Mouse (Mus musculus) megakaryocyte, embryonic 14.5 days (primary cell): ENCODE measurements around the gene Jam2.

Experiments used
- FLI1 ChIP-seq: IDR thresholded peaks from 2 replicates; pipeline ENCODE4 v1.6.1; 2012; ENCODE audit warnings: low read length, inconsistent platforms, mixed read lengths
- GATA1 ChIP-seq: IDR thresholded peaks from 3 replicates; pipeline ENCODE4 v1.6.1; 2012; ENCODE audit warnings: mixed read lengths, low read length, inconsistent platforms, borderline replicate concordance

DNA sequence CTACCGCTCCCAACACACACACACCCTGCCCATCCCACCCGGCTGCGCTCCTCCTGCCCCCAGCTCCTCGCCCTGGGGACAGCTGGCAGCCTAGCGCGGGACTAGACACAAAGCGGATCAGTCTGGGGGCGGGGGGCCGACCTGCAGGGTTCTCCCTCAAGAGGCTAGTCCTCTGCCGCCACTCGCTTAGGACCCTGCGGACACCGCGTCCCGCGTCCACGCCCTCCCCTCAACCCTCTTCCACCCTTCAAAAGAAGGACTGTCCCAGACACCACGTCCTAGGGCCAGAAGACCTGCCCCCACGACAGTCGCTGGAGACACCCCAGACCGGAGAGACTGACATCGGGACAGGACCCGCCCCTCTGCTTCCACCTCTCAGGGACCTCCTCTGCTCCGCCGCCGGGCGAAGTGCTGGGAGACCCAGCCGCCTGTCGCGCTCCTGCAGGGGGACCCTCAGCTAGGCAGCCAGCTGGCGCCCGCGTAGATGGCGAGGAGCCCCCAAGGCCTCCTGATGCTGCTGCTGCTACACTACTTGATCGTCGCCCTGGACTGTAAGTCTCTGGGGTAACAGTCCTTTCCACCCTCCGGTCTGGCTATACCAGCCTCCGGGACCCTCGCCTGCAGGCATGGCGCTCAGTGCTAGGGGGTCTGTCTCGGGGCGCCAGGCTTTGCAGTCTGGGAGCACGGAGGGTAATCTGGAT is at the start of gene Jam2:
- no peak for TF ChIP-seq FLI1
- no peak for TF ChIP-seq GATA1
